8 mouse cellular contexts compared by ENCODE assay signal in genomic region chr10:118869591-118870001, GRCm38 (mm10). TPM values are rescaled to one million over a fixed set of nuclear protein-coding genes. Genes with fewer than 3 reads are reported as not detected.
A peak's percentile ranks its signal among the peaks of the same experiment; 100 is the strongest.
DNase-seq lines count a peak whose midpoint lies in the region; ATAC-seq lines count a peak whose summit lies in the region.

No protein-coding gene starts in this region.

- no peaks in the 10 kb centered on the region for H3K27me3 ChIP-seq in hindbrain, embryonic 14.5 days (ENCODE audit: control insufficient read depth, insufficient read depth, low read length)

- peak overlapping the region; percentile 98 for H3K9ac ChIP-seq in hindbrain, embryonic 14.5 days

- peak; percentile 47 for ATAC-seq in hindbrain, embryonic 14.5 days (ENCODE audit: low FRiP score)

- H3K27ac ChIP-seq in hindbrain, embryonic 14.5 days = peak overlapping the region; percentile 91

- under 1% methylated on average over 16 of the region's 16 CpGs for WGBS in hindbrain, embryonic 14.5 days

- H3K4me1 ChIP-seq in hindbrain, embryonic 14.5 days (replicated peaks; ENCODE audit: control insufficient read depth, insufficient read depth, low read length) = peaks cover 31% of the 10 kb centered on the region

- H3K4me3 ChIP-seq in hindbrain, embryonic 14.5 days (replicated peaks; ENCODE audit: low read length) = peak overlapping the region; percentile 98

- H3K4me2 ChIP-seq in hindbrain, embryonic 14.5 days (replicated peaks) = peak overlapping the region; percentile 98

- no peaks in the 10 kb centered on the region for H3K36me3 ChIP-seq in hindbrain, embryonic 14.5 days (replicated peaks; ENCODE audit: control insufficient read depth, insufficient read depth)

- DNase-seq in Muller cell, postnatal 12 days (ENCODE audit: inconsistent ontology term) = peak; percentile 84
- DNase-seq in cerebellum, adult 8-10 months = peak; percentile 45
- peak; percentile 30 to 50 for DNase-seq in frontal cortex, postnatal 25 days (ENCODE audit: low spot score in 2 of 2)
- DNase-seq in hindbrain, embryonic 14.5 days (ENCODE audit: low spot score) = peak; percentile 71
- peak; percentile 58 to 72 for DNase-seq in left cerebral cortex, adult 18-20 months (ENCODE audit: low spot score in 2 of 2)
- DNase-seq in lung, postnatal 4 days = peak; percentile 76 to 87
- peak; percentile 73 to 76 for DNase-seq in right cerebral cortex, adult 2 months (ENCODE audit: low spot score in 2 of 2)
- DNase-seq in urinary bladder, postnatal 36 days (ENCODE audit: low spot score in 2 of 2) = peak; percentile 64 to 78

- H3K9me3 ChIP-seq in hindbrain, embryonic 14.5 days (ENCODE audit: control insufficient read depth, low read length) = no peaks in the 10 kb centered on the region

RNA-seq across cellular contexts. Expression of gene Dyrk2, which starts 0.4 kb away (rescaled TPM):
- 14.6 and 16.0 TPM in 2 replicates for polyA plus RNA-seq in hindbrain, embryonic 14.5 days (2014; fragmentation: Nextera tagmentation; extraction: Ambion mirVana)
- total RNA-seq in left cerebral cortex, adult 18-20 months (2021) = 10 to 100 TPM; 42.6 to 44.1 TPM

Comparison
In these comparisons a context has a peak if more than half of its experiments do, and no peak if none do; other contexts are left out.
1. Peak in every context shown above with its lines: DNase-seq, ATAC-seq, H3K4me3 ChIP-seq and H3K27ac ChIP-seq.